Mouse (Mus musculus) left cerebral cortex, adult 2 months (tissue): ENCODE measurements at regions not wholly inside any gene's neighbourhood (a gene's known extent, or its start where the extent isn't known, plus 50 kb on each side); places are given as distances from the start of the nearest gene placed in this dataset.
A peak's percentile ranks its signal among the peaks of the same experiment; 100 is the strongest.
"Not testable (repeated sequence)": the region's sequence is repeated elsewhere in the genome, so short reads cannot be mapped to it uniquely, and the experiment has no call there.

Source experiments
- DNase-seq, 2 experiments: peaks; one replicate each; pipeline ENCODE4 v3.0.0; 2021 to 2022; ENCODE audit warnings: low spot score in 2 of 2, mixed read lengths in 1 of 2; ENCODE audit errors: extremely low spot score in 1 of 2
- H3K27ac ChIP-seq: fragments of 200-600 bp; 2 replicates; pipeline ENCODE4 v1.8.1; 2022
- H3K4me3 ChIP-seq: fragments of 200-600 bp; 2 replicates; pipeline ENCODE4 v1.8.1; 2022
- CTCF ChIP-seq: fragments of 200-600 bp; IDR thresholded peaks from 2 replicates; pipeline ENCODE4 v1.8.1; 2022; ENCODE audit warnings: antibody characterized with exemption, mild to moderate bottlenecking, moderate library complexity
- intact Hi-C: fragments of 180-260 bp; cut with DNase I; formaldehyde crosslinking; loops from one replicate; pipeline ENCODE4 v1.15.1; 2025

GRCm38 (mm10) chr8:103690438-103690837, 411.0 kb upstream of the Cdh5 start:
- no peak for TF ChIP-seq CTCF
- Histone ChIP-seq H3K27ac (no peak overlapping the region), H3K4me3 (no peak overlapping the region)
- no peak for DNase-seq
- intact Hi-C loops: no loop called here

- H3K4me3 ChIP-seq: no peak overlapping the region
- intact Hi-C loops: no loop called here
- no peak for TF ChIP-seq CTCF
- no peak overlapping the region for H3K27ac ChIP-seq
- no peak for DNase-seq
Measured at GRCm38 (mm10) chr8:103693531-103693930, 407.9 kb upstream of the Cdh5 start.

- intact Hi-C loops: no loop called here
- DNase-seq: no peak
Measured at GRCm38 (mm10) chr8:103694331-103694891, 407.0 kb upstream of the Cdh5 start.

GRCm38 (mm10) chr8:103699016-103699520, 402.4 kb upstream of the Cdh5 start:
- intact Hi-C loops: no loop called here
- Histone ChIP-seq H3K4me3 (no peak overlapping the region), H3K27ac (no peak overlapping the region)
- DNase-seq: no peak
- TF ChIP-seq CTCF: no peak

More at GRCm38 (mm10) chr8:103694331-103694891, 407.0 kb upstream of the Cdh5 start:
- no peak overlapping the region for H3K4me3 ChIP-seq
- H3K27ac ChIP-seq: no peak overlapping the region
- no peak for TF ChIP-seq CTCF

GRCm38 (mm10) chr8:103702236-103702635, 399.2 kb upstream of the Cdh5 start:
- DNase-seq: no peak
- no peak overlapping the region for H3K4me3 ChIP-seq
- no peak for TF ChIP-seq CTCF
- intact Hi-C loops: no loop called here
- no peak overlapping the region for H3K27ac ChIP-seq

GRCm38 (mm10) chr8:103706084-103706483, 395.3 kb upstream of the Cdh5 start:
- intact Hi-C loops: no loop called here
- no peak for TF ChIP-seq CTCF
- H3K27ac ChIP-seq: no peak overlapping the region
- no peak for DNase-seq
- H3K4me3 ChIP-seq: no peak overlapping the region

- not testable (repeated sequence) for DNase-seq
Measured at GRCm38 (mm10) chr8:103710871-103711270, 390.6 kb upstream of the Cdh5 start.

GRCm38 (mm10) chr8:103717723-103718122, 383.7 kb upstream of the Cdh5 start:
- DNase-seq: no peak
- intact Hi-C loops: no loop called here
- no peak overlapping the region for H3K27ac ChIP-seq
- no peak for TF ChIP-seq CTCF
- no peak overlapping the region for H3K4me3 ChIP-seq

More at GRCm38 (mm10) chr8:103710871-103711270, 390.6 kb upstream of the Cdh5 start:
- intact Hi-C loops, H3K4me3 ChIP-seq, H3K27ac ChIP-seq: not testable (repeated sequence)

GRCm38 (mm10) chr8:103733466-103733865, 368.0 kb upstream of the Cdh5 start:
- Histone ChIP-seq H3K27ac (no peak overlapping the region), H3K4me3 (no peak overlapping the region)
- DNase-seq: no peak
- no peak for TF ChIP-seq CTCF
- intact Hi-C loops: loop anchor here (10.0 kb wide), 1 partner anchor 291 kb away; no protein-coding TSS in a partner anchor

- Histone ChIP-seq H3K4me3 (no peak overlapping the region), H3K27ac (no peak overlapping the region)
- DNase-seq: no peak
- intact Hi-C loops: loop anchor here (10.0 kb wide), 1 partner anchor 286 kb away; no protein-coding TSS in a partner anchor
- no peak for TF ChIP-seq CTCF
Measured at GRCm38 (mm10) chr8:103738330-103738729, 363.1 kb upstream of the Cdh5 start.

- H3K4me3 ChIP-seq: no peak overlapping the region
- no peak for TF ChIP-seq CTCF
- intact Hi-C loops: no loop called here
- H3K27ac ChIP-seq: no peak overlapping the region; the same call in 1 of the 2 replicates
- DNase-seq: peak in 1 of 2 experiments; percentile 21
Measured at GRCm38 (mm10) chr8:103741395-103741794, 360.0 kb upstream of the Cdh5 start.

GRCm38 (mm10) chr8:103748734-103749133, 352.7 kb upstream of the Cdh5 start:
- H3K27ac ChIP-seq: no peak overlapping the region
- DNase-seq: no peak
- TF ChIP-seq CTCF: no peak
- intact Hi-C loops: no loop called here
- no peak overlapping the region for H3K4me3 ChIP-seq

- TF ChIP-seq CTCF: no peak
- no peak for DNase-seq
- no peak overlapping the region for H3K4me3 ChIP-seq
- H3K27ac ChIP-seq: no peak overlapping the region
- intact Hi-C loops: no loop called here
Measured at GRCm38 (mm10) chr8:103750278-103751097, 350.9 kb upstream of the Cdh5 start.
